Mouse (Mus musculus): ENCODE data around the gene Rps8.

Gene Rps8

DNA sequence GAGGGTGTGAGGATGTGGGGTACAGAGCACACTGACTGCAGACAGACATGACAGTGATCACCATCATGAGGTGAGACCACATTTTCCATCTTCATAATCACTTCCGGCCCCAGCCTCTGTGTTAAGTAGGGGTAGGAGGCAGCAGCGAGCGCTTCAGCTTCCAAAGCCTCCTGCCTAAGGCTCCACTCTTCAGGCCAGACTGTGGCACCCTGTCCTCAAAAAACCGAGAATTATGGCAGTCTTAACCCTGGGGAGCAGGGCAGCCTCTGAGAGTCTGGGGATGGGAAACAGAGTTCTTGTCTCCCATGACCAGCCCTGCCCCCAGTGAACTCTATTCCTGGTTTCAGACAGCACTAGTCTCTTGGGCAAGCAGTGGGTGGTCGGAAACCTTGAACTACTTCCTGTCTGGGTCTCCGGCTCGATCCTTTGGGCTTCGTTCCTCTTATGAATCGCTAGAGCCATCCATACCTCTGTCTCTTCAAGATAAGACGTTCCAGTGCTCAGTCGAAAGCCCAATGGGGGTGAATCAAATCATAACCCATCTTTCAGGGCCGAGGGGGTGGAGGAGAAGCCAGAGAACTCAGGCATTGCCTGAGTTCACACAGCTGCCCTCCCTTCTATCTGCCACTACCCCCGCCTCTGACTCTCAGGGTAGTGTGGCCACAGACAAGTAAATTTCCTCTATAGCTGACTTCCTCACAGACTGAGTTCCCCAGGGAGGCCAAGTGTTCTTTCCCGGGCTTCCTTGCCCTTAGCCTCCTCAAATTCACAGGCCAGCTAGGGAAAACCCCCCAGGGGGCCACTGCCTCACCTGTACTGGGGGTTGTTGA lies 31.3 kb downstream of the Rps8 start:
- DNase-seq: no peak

- DNase-seq: no peak
Observed at GRCm38 (mm10) chr4:117124218-117124517, 31.9 kb downstream of the Rps8 start.

- no peak for DNase-seq
Observed at GRCm38 (mm10) chr4:117123546-117124217, 32.4 kb downstream of the Rps8 start.

- no peak for DNase-seq
Observed at GRCm38 (mm10) chr4:117122209-117122608, 33.8 kb downstream of the Rps8 start.

GRCm38 (mm10) chr4:117120445-117121414 lies 35.3 kb downstream of the Rps8 start:
- DNase-seq: peak; percentile 97

DNA sequence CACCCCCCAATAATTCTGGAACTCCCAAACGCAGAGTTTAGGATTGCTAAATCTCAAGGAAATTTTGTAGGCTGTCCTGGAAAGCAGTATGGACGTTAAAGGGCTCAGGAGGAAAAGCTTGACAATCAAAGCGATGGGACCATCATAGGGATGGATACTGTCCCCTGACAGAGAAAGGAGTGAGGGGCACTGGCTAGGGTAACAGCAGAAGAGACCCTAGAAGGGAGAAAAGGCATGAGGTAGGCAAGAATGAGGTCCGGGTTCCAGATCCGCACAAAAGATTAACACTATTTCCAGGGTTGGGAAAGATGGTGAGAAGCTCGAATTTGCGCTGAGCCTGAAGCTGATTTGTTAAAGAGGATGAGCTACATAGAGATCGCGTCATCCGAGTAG lies 36.0 kb downstream of the Rps8 start:
- no peak for DNase-seq

DNA sequence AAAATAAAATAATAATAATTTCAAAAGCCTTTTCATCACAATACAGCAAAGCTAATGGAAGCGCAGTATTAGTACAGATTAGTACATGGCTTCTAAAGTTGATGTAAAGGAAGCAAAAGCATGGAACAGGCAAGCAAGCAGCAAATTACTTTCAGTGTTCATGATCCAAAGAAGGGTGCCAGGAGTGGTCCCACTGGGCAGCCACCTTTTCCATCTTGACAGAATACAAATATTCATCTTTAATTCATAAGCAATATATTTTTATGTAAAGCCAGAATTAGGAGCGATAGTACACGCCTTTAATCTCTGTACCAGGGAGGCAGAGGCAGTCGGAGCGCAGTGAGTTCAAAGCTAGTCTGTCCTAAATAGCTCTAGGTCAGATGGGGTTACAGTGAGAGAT lies 36.4 kb downstream of the Rps8 start:
- DNase-seq: no peak

DNA sequence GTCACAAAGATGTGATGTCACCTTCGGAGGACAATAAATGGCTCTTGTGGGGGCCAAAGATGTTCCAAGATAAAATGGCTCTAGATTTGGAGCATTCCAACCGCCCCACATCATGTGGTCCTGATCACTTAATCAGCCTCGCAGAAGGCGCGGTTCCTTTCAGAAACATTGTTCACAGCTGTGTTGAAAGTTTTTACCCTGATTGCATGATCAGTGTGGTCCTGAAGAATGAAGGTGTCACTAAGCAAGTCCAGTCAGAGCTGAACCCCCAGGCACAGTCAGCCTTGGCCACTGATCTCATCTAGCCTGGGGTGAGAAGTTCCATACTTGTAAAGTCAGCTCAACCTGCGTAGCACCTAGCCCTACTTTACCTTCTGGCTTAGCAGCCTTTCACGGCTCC lies 38.1 kb downstream of the Rps8 start:
- no peak for DNase-seq

DNA sequence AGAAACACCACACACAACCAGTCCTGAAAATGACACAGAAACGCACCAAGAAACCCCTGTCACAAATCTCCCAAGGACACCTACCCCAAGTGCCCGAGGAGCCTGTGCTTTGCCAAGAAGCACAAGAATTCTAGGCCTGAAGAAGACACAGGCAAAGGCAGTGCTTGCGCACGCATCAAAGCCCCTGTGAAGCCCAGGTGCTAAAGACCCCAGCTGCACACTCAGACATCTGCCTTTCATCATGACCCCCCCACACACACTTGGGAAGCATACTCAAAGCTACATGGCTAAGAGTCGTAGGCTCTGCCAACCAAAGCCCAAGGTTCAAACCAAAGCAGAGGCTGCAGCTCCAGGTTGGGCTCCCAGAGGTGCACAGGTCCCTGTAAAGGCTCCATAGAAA lies 40.5 kb downstream of the Rps8 start:
- no peak for DNase-seq

GRCm38 (mm10) chr4:117113237-117113636 lies 42.8 kb downstream of the Rps8 start:
- no peak for DNase-seq

DNA sequence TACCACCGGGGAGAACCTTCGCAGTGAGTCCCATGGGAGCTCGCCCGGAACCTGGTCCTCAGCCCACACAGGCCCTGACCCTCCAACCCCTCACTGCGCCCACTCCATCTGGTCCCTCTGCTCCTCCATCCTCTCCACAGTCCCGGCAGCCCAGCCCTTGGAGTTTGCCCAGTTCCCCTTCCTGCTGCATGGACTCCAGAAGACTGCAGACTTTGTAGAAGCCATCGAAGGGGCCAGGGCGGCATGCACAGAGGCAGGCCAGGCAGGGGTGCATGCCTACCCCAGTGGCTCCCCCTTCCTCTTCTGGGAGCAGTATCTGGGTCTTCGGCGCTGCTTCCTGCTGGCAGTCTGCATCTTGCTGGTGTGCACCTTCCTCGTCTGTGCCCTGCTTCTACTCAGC lies 45.1 kb downstream of the Rps8 start:
- DNase-seq: no peak

DNA sequence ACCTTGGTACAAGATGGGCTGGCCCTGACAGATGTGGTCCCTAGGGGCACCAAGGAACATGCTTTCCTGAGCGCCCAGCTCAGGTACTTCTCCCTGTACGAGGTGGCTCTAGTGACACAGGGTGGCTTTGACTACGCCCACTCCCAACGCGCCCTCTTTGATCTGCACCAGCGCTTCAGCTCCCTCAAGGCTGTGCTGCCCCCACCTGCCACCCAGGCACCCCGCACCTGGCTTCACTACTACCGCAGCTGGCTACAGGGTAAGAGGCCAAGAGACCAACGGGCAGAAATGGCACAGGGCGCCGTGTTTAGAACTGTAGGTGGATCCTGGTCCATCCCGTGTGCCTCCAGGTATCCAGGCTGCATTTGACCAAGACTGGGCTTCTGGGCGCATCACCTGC lies 45.8 kb downstream of the Rps8 start:
- DNase-seq: no peak

- DNase-seq: no peak
Observed at GRCm38 (mm10) chr4:117109330-117109729, 46.7 kb downstream of the Rps8 start.

DNA sequence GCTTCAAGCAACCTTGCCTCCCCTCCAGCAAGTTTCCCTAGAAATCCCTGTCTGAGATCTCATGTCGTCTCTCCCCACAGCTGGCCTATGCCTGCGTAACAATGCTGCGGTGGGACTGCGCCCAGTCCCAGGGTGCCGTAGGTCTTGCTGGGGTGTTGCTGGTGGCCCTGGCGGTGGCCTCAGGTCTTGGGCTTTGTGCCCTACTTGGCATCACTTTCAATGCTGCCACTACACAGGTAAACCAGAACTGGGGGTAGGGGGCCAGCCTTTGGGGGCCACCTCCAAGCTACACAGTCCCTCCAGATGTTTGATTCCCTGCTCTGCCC lies 47.6 kb downstream of the Rps8 start:
- DNase-seq: no peak

GRCm38 (mm10) chr4:117107813-117108523 lies 48.1 kb downstream of the Rps8 start:
- DNase-seq: no peak

DNA sequence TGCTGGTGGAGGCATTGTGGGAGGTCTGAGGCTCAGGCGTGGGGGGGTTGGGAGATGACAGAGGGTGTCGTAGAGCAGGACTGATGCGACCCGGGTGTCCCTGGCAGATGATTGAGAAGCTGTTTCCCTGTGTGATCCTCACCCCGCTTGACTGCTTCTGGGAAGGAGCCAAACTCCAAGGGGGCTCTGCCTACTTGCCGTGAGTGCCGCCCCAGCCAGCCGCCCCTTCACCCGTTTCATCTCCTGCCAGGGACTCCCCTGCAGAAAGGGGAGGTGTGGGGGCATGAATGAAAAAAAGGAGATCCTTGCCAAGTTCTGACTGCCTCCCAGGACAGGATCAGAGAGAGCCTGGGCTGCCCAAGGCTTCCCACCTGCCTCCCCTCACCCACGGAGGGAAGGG lies 50.9 kb downstream of the Rps8 start:
- no peak for DNase-seq

GRCm38 (mm10) chr4:117104672-117105071 lies 51.4 kb downstream of the Rps8 start:
- DNase-seq: no peak
